Mouse (Mus musculus): Measurements from ENCODE around the gene Defb38. TPM values are rescaled to one million over a fixed set of nuclear protein-coding genes. Genes with fewer than 3 reads are reported as not detected.

Defb38 gene
- polyA plus RNA-seq (2012; rRNA removed): not detected in 2 replicates

- H3K4me3 ChIP-seq (ENCODE audit: insufficient read depth, low read length): no peak within 1 kb of the TSS
- H3K27ac ChIP-seq (ENCODE audit: insufficient read depth, low read length): no peak within 1 kb of the TSS
- TF ChIP-seq POLR2A (IDR thresholded peaks at IDR 0.05; ENCODE audit: extremely low read depth, insufficient read depth, low read length): no peak
- no peak for TF ChIP-seq CTCF (IDR thresholded peaks at IDR 0.05; ENCODE audit: extremely low read depth, insufficient read depth, low read length)
- no peaks in the 10 kb centered on the region for H3K4me1 ChIP-seq (ENCODE audit: control insufficient read depth, insufficient read depth, low read length)
These were observed at the start of gene Defb38 for GRCm38 (mm10) chr8:19026466-19026865. Gene Defb38, minus strand, starts transcription at chr8:19026566.

- H3K4me3 ChIP-seq (ENCODE audit: insufficient read depth, low read length): no peak overlapping the region
- no peaks in the 10 kb centered on the region for H3K4me1 ChIP-seq (ENCODE audit: control insufficient read depth, insufficient read depth, low read length)
- no peak overlapping the region for H3K27ac ChIP-seq (ENCODE audit: insufficient read depth, low read length)
- TF ChIP-seq CTCF (IDR thresholded peaks at IDR 0.05; ENCODE audit: extremely low read depth, insufficient read depth, low read length) (no peak), POLR2A (IDR thresholded peaks at IDR 0.05; ENCODE audit: extremely low read depth, insufficient read depth, low read length) (no peak)
These were observed 39.6 kb upstream of the Defb38 start for GRCm38 (mm10) chr8:19066013-19066412.

GRCm38 (mm10) chr8:19064710-19065109 lies 38.3 kb upstream of the Defb38 start, which contains the start of gene Defb39:
Gene Defb39, minus strand, starts transcription at chr8:19064810.
- Histone ChIP-seq H3K4me1 (ENCODE audit: control insufficient read depth, insufficient read depth, low read length) (no peaks in the 10 kb centered on the region), H3K4me3 (ENCODE audit: insufficient read depth, low read length) (no peak within 1 kb of the TSS), H3K27ac (ENCODE audit: insufficient read depth, low read length) (no peak within 1 kb of the TSS)
- TF ChIP-seq POLR2A (IDR thresholded peaks at IDR 0.05; ENCODE audit: extremely low read depth, insufficient read depth, low read length): no peak
- TF ChIP-seq CTCF (IDR thresholded peaks at IDR 0.05; ENCODE audit: extremely low read depth, insufficient read depth, low read length): no peak

- Histone ChIP-seq H3K27ac (ENCODE audit: insufficient read depth, low read length) (no peak overlapping the region), H3K4me1 (ENCODE audit: control insufficient read depth, insufficient read depth, low read length) (no peaks in the 10 kb centered on the region), H3K4me3 (ENCODE audit: insufficient read depth, low read length) (no peak overlapping the region)
- TF ChIP-seq CTCF (IDR thresholded peaks at IDR 0.05; ENCODE audit: extremely low read depth, insufficient read depth, low read length) (no peak), POLR2A (IDR thresholded peaks at IDR 0.05; ENCODE audit: extremely low read depth, insufficient read depth, low read length) (no peak)
These were observed 36.5 kb upstream of the Defb38 start for GRCm38 (mm10) chr8:19062891-19063290.

GRCm38 (mm10) chr8:19045242-19045641 lies 18.9 kb upstream of the Defb38 start:
- Histone ChIP-seq H3K27ac (ENCODE audit: insufficient read depth, low read length) (no peak overlapping the region), H3K4me1 (ENCODE audit: control insufficient read depth, insufficient read depth, low read length) (no peaks in the 10 kb centered on the region), H3K4me3 (ENCODE audit: insufficient read depth, low read length) (no peak overlapping the region)
- TF ChIP-seq CTCF (IDR thresholded peaks at IDR 0.05; ENCODE audit: extremely low read depth, insufficient read depth, low read length): no peak
- TF ChIP-seq POLR2A (IDR thresholded peaks at IDR 0.05; ENCODE audit: extremely low read depth, insufficient read depth, low read length): no peak

Other genes starting within 250 kb of the Defb38 start
- not detected in 2 replicates for gene Defb40, start 48.3 kb downstream of the Defb38 start, polyA plus RNA-seq (2012; rRNA removed)
- gene Defb37, start 35.5 kb downstream of the Defb38 start, polyA plus RNA-seq (2012; rRNA removed): not detected in 2 replicates
- gene Defb39, start 38.2 kb upstream of the Defb38 start, polyA plus RNA-seq (2012; rRNA removed): not detected in 2 replicates
- gene Defb12, start 88.3 kb upstream of the Defb38 start, polyA plus RNA-seq (2012; rRNA removed): not detected in 2 replicates
- not detected in 2 replicates for gene Defb34, start 97.2 kb upstream of the Defb38 start, polyA plus RNA-seq (2012; rRNA removed)
- gene Gm45826, start 114.2 kb upstream of the Defb38 start, polyA plus RNA-seq (2012; rRNA removed): not detected in 2 replicates
- gene Defb14, start 167.8 kb upstream of the Defb38 start, polyA plus RNA-seq (2012; rRNA removed): not detected in 2 replicates
- not detected in 2 replicates for gene Defb4, start 172.1 kb upstream of the Defb38 start, polyA plus RNA-seq (2012; rRNA removed)
- gene Defb6, start 198.9 kb upstream of the Defb38 start, polyA plus RNA-seq (2012; rRNA removed): not detected in 2 replicates
- not detected in 2 replicates for gene Defb46, start 213.3 kb upstream of the Defb38 start, polyA plus RNA-seq (2012; rRNA removed)
- not detected in 2 replicates for gene Defb5, start 221.0 kb upstream of the Defb38 start, polyA plus RNA-seq (2012; rRNA removed)

All from cortical plate, adult 2 months (tissue).